Mouse (Mus musculus) kidney, postnatal 10 days (tissue): ENCODE results near the gene Bpifb4.

Source experiments
- DNase-seq: peaks from one replicate; pipeline ENCODE4 v3.0.0; 2021; ENCODE audit warnings: mixed read lengths

Bpifb4 gene

GRCm38 (mm10) chr2:153937843-153938242 lies at the start of gene Bpifb4:
Gene Bpifb4, plus strand, starts transcription at chr2:153938212.
- DNase-seq = no peak

- no peak for DNase-seq
Measured at GRCm38 (mm10) chr2:153899111-153899510, 38.9 kb upstream of the Bpifb4 start.

- no peak for DNase-seq
Measured at GRCm38 (mm10) chr2:153900088-153900487, 37.9 kb upstream of the Bpifb4 start, which contains the start of gene Bpifb6. Gene Bpifb6, plus strand, starts transcription at chr2:153900388.

- no peak for DNase-seq
Measured at GRCm38 (mm10) chr2:153902726-153903125, 35.3 kb upstream of the Bpifb4 start.

GRCm38 (mm10) chr2:153906626-153907025 lies 31.4 kb upstream of the Bpifb4 start:
- no peak for DNase-seq

GRCm38 (mm10) chr2:153914151-153914550 lies 23.9 kb upstream of the Bpifb4 start:
- DNase-seq = no peak

- no peak for DNase-seq
Measured at GRCm38 (mm10) chr2:153917930-153918329, 20.1 kb upstream of the Bpifb4 start, which contains the start of gene Bpifb3. Gene Bpifb3, plus strand, starts transcription at chr2:153918230.

GRCm38 (mm10) chr2:153921246-153921645 lies 16.8 kb upstream of the Bpifb4 start:
- no peak for DNase-seq

- peak; percentile 71 for DNase-seq
Measured at GRCm38 (mm10) chr2:153929871-153930413, 8.1 kb upstream of the Bpifb4 start.

GRCm38 (mm10) chr2:153931125-153931524 lies 6.9 kb upstream of the Bpifb4 start:
- DNase-seq = no peak

- no peak for DNase-seq
Measured at GRCm38 (mm10) chr2:153933311-153933710, 4.7 kb upstream of the Bpifb4 start.

- DNase-seq = no peak
Measured at GRCm38 (mm10) chr2:153935348-153935747, 2.7 kb upstream of the Bpifb4 start.

GRCm38 (mm10) chr2:153943537-153943936 lies 5.5 kb downstream of the Bpifb4 start:
- peak; percentile 48 for DNase-seq

GRCm38 (mm10) chr2:153944567-153944966 lies 6.6 kb downstream of the Bpifb4 start:
- no peak for DNase-seq

- peak; percentile 67 for DNase-seq
Measured at GRCm38 (mm10) chr2:153952897-153953296, 14.9 kb downstream of the Bpifb4 start.

- peak; percentile 55 for DNase-seq
Measured at GRCm38 (mm10) chr2:153953836-153954235, 15.8 kb downstream of the Bpifb4 start.

GRCm38 (mm10) chr2:153962821-153963331 lies 24.9 kb downstream of the Bpifb4 start:
- DNase-seq = no peak

GRCm38 (mm10) chr2:153963334-153963733 lies 25.3 kb downstream of the Bpifb4 start:
- no peak for DNase-seq

GRCm38 (mm10) chr2:153970221-153970620 lies 32.2 kb downstream of the Bpifb4 start:
- no peak for DNase-seq

GRCm38 (mm10) chr2:153974582-153974981 lies 36.6 kb downstream of the Bpifb4 start, which contains the start of gene Bpifa6:
Gene Bpifa6, plus strand, starts transcription at chr2:153974945.
- DNase-seq = no peak

GRCm38 (mm10) chr2:153995770-153996169 lies 57.8 kb downstream of the Bpifb4 start:
- peak; percentile 88 for DNase-seq

- no peak for DNase-seq
Measured at GRCm38 (mm10) chr2:154000501-154000900, 62.5 kb downstream of the Bpifb4 start.

GRCm38 (mm10) chr2:154001056-154001455 lies 63.0 kb downstream of the Bpifb4 start:
- DNase-seq = peak; percentile 9

- DNase-seq = no peak
Measured at GRCm38 (mm10) chr2:154004456-154004855, 66.4 kb downstream of the Bpifb4 start.

GRCm38 (mm10) chr2:154005094-154005493 lies 67.1 kb downstream of the Bpifb4 start:
- DNase-seq = no peak
